Mouse (Mus musculus): Measurements from ENCODE around the gene Crybg1. TPM values are rescaled to one million over a fixed set of nuclear protein-coding genes. Genes with fewer than 3 reads are reported as not detected.

Gene Crybg1
- total and polyA plus RNA-seq, 3 experiments, result 0.04 to 0.14 TPM; not detected in 1

GRCm38 (mm10) chr10:43904569-43904968 is 244.1 kb downstream of the Crybg1 start:
- no peak overlapping the region for H3K4me3 ChIP-seq (ENCODE audit: control insufficient read depth in 1 of 2, insufficient read depth in 1 of 2, low read depth in 2 of 2, low read length in 2 of 2)
- H3K4me1 ChIP-seq (ENCODE audit: control insufficient read depth in 1 of 2, insufficient read depth in 2 of 2, low read length in 2 of 2), result peaks cover 2 to 10% of the 10 kb centered on the region in 2 experiments; a peak in 3 of 4 replicates
- peaks cover 16% of the 10 kb centered on the region for H3K79me2 ChIP-seq (ENCODE audit: control insufficient read depth, insufficient read depth, low read length, poor library complexity)

GRCm38 (mm10) chr10:43901578-43902194 is 247.0 kb downstream of the Crybg1 start, which contains the start of the genes Qrsl1 and Rtn4ip1:
Qrsl1 (minus strand) TSS chr10:43901745.
Rtn4ip1 (plus strand) TSS chr10:43901807.
- peaks cover 0 to 13% of the 10 kb centered on the region in 2 experiments; a peak in 2 of 4 replicates for H3K36me3 ChIP-seq (ENCODE audit: control insufficient read depth in 1 of 2, insufficient read depth in 2 of 2, low read length in 2 of 2)
- peaks cover 16% of the 10 kb centered on the region for H3K79me2 ChIP-seq (ENCODE audit: control insufficient read depth, insufficient read depth, low read length, poor library complexity)
- H3K27ac ChIP-seq (ENCODE audit: control insufficient read depth, low read depth, low read length), result peak within 1 kb of the TSS; percentile 82
- peak within 1 kb of the TSS; percentile 79 to 97 for H3K4me3 ChIP-seq (ENCODE audit: control insufficient read depth in 1 of 2, insufficient read depth in 1 of 2, low read depth in 2 of 2, low read length in 2 of 2)
- peaks cover 2 to 9% of the 10 kb centered on the region in 2 experiments; a peak in 3 of 4 replicates for H3K4me1 ChIP-seq (ENCODE audit: control insufficient read depth in 1 of 2, insufficient read depth in 2 of 2, low read length in 2 of 2)
- H3K27me3 ChIP-seq (ENCODE audit: control insufficient read depth in 1 of 2, insufficient read depth in 2 of 2, low read length in 2 of 2), result no peaks in the 10 kb centered on the region
- H3K9ac ChIP-seq (ENCODE audit: control insufficient read depth, low read depth, low read length, poor library complexity, severe bottlenecking), result peak within 1 kb of the TSS; percentile 90
- H3K9me3 ChIP-seq (replicated peaks; ENCODE audit: insufficient read depth, low read length), result no peaks in the 10 kb centered on the region
- peak; percentile 95 for DNase-seq (ENCODE audit: low read depth, low spot score)
- no peak for TF ChIP-seq POLR2AphosphoS5 (IDR thresholded peaks at IDR 0.05; ENCODE audit: borderline replicate concordance, low read depth, low read length)
- TF ChIP-seq MXI1 (IDR thresholded peaks at IDR 0.05; ENCODE audit: low read depth, low read length), result peak; percentile 93
- peak; percentile 43 to 80; a peak in 3 of 4 replicates for TF ChIP-seq POLR2A (IDR thresholded peaks at IDR 0.05; ENCODE audit: control insufficient read depth in 1 of 2, insufficient read depth in 1 of 2, low read depth in 1 of 2, low read length in 2 of 2, poor library complexity in 1 of 2)
- no peak for TF ChIP-seq BHLHE40 (IDR thresholded peaks at IDR 0.05; ENCODE audit: borderline replicate concordance, low read depth, low read length)
- no peak for TF ChIP-seq MYB (IDR thresholded peaks at IDR 0.05; ENCODE audit: low read depth, low read length)
- no peak for TF ChIP-seq RAD21 (IDR thresholded peaks at IDR 0.05; ENCODE audit: low read depth, low read length)
- no peak for TF ChIP-seq UBTF (IDR thresholded peaks at IDR 0.05; ENCODE audit: borderline replicate concordance, insufficient read depth, low read depth, low read length)
- TF ChIP-seq TAL1 (IDR thresholded peaks at IDR 0.05; ENCODE audit: low read length), result no peak
- peak; percentile 77; the same call in 1 of the 2 replicates for TF ChIP-seq MYC (IDR thresholded peaks at IDR 0.05; ENCODE audit: low read depth, low read length)
- no peak for TF ChIP-seq CHD1 (IDR thresholded peaks at IDR 0.05; ENCODE audit: low read depth, low read length)
- TF ChIP-seq ZKSCAN1 (IDR thresholded peaks at IDR 0.05; ENCODE audit: low read depth, low read length), result no peak
- TF ChIP-seq KAT2A (conservative IDR thresholded peaks at IDR 0.05; ENCODE audit: low read depth, low read length), result peak; percentile 62; the same call in 1 of the 2 replicates
- TF ChIP-seq NELFE (IDR thresholded peaks at IDR 0.05; ENCODE audit: low read depth, low read length), result peak; percentile 49; the same call in 1 of the 2 replicates
- no peak for TF ChIP-seq GATA1 (IDR thresholded peaks at IDR 0.05; ENCODE audit: low read depth, low read length)
- TF ChIP-seq MAZ (IDR thresholded peaks at IDR 0.05; ENCODE audit: low read depth, low read length), result no peak
- no peak for TF ChIP-seq TCF12 (IDR thresholded peaks at IDR 0.05; ENCODE audit: low read depth, low read length)
- peak; percentile 15 for TF ChIP-seq MAX (IDR thresholded peaks at IDR 0.05; ENCODE audit: low read length)
- no peak for TF ChIP-seq MAFK (IDR thresholded peaks at IDR 0.05; ENCODE audit: borderline replicate concordance, low read depth, low read length)
- TF ChIP-seq POLR2AphosphoS2 (IDR thresholded peaks at IDR 0.05; ENCODE audit: low read length), result no peak
- TF ChIP-seq NRF1 (IDR thresholded peaks at IDR 0.05; ENCODE audit: insufficient read depth, low read depth, low read length, poor library complexity, severe bottlenecking), result no peak
- TF ChIP-seq ZC3H11A (IDR thresholded peaks at IDR 0.05; ENCODE audit: low read depth, low read length), result no peak
- TF ChIP-seq USF2 (IDR thresholded peaks at IDR 0.05; ENCODE audit: borderline replicate concordance in 1 of 2, insufficient read depth in 1 of 2, low read depth in 1 of 2, low read length in 2 of 2), result no peak
- TF ChIP-seq ZMIZ1 (IDR thresholded peaks at IDR 0.05; ENCODE audit: low read depth, low read length), result no peak
- TF ChIP-seq JUND (IDR thresholded peaks at IDR 0.05; ENCODE audit: low read depth, low read length), result no peak

More at GRCm38 (mm10) chr10:43904569-43904968, 244.1 kb downstream of the Crybg1 start:
- Histone ChIP-seq H3K9me3 (replicated peaks; ENCODE audit: insufficient read depth, low read length) (no peaks in the 10 kb centered on the region), H3K27ac (ENCODE audit: control insufficient read depth, low read depth, low read length) (no peak overlapping the region), H3K27me3 (ENCODE audit: control insufficient read depth in 1 of 2, insufficient read depth in 2 of 2, low read length in 2 of 2) (no peaks in the 10 kb centered on the region), H3K9ac (ENCODE audit: control insufficient read depth, low read depth, low read length, poor library complexity, severe bottlenecking) (no peak overlapping the region), H3K36me3 (ENCODE audit: control insufficient read depth in 1 of 2, insufficient read depth in 2 of 2, low read length in 2 of 2) (peaks cover 0 to 19% of the 10 kb centered on the region in 2 experiments; a peak in 2 of 4 replicates)
- no peak for TF ChIP-seq SIN3A (IDR thresholded peaks at IDR 0.05; ENCODE audit: low read length)
- TF ChIP-seq MYC (IDR thresholded peaks at IDR 0.05; ENCODE audit: low read depth, low read length), result no peak
- no peak for TF ChIP-seq NELFE (IDR thresholded peaks at IDR 0.05; ENCODE audit: low read depth, low read length)
- no peak for TF ChIP-seq USF1 (IDR thresholded peaks at IDR 0.05; ENCODE audit: low read depth, low read length)
- TF ChIP-seq ZNF384 (IDR thresholded peaks at IDR 0.05; ENCODE audit: low read depth, low read length), result no peak
- TF ChIP-seq ELF1 (IDR thresholded peaks at IDR 0.05; ENCODE audit: low read depth, low read length), result no peak
- no peak for TF ChIP-seq BHLHE40 (IDR thresholded peaks at IDR 0.05; ENCODE audit: borderline replicate concordance, low read depth, low read length)
- no peak for TF ChIP-seq ETS1 (IDR thresholded peaks at IDR 0.05; ENCODE audit: low read depth, low read length)
- TF ChIP-seq HCFC1 (IDR thresholded peaks at IDR 0.05; ENCODE audit: low read depth, low read length), result no peak
- no peak for TF ChIP-seq POLR2A (IDR thresholded peaks at IDR 0.05; ENCODE audit: control insufficient read depth in 1 of 2, insufficient read depth in 1 of 2, low read depth in 1 of 2, low read length in 2 of 2, poor library complexity in 1 of 2)
- TF ChIP-seq MYB (IDR thresholded peaks at IDR 0.05; ENCODE audit: low read depth, low read length), result no peak
- no peak for TF ChIP-seq KAT2A (conservative IDR thresholded peaks at IDR 0.05; ENCODE audit: low read depth, low read length)
- TF ChIP-seq E2F4 (IDR thresholded peaks at IDR 0.05; ENCODE audit: borderline replicate concordance, low read depth, low read length), result no peak
- no peak for TF ChIP-seq CHD2 (IDR thresholded peaks at IDR 0.05; ENCODE audit: low read length)
- no peak for TF ChIP-seq TBP (IDR thresholded peaks at IDR 0.05; ENCODE audit: low read depth, low read length)
- no peak for TF ChIP-seq POLR2AphosphoS5 (IDR thresholded peaks at IDR 0.05; ENCODE audit: borderline replicate concordance, low read depth, low read length)
- TF ChIP-seq MAX (IDR thresholded peaks at IDR 0.05; ENCODE audit: low read length), result no peak
- DNase-seq (ENCODE audit: low read depth, low spot score), result no peak
